Mouse (Mus musculus): Measurements from ENCODE around the gene Hivep3. TPM values are rescaled to one million over a fixed set of nuclear protein-coding genes. Genes with fewer than 3 reads are reported as not detected.

Gene Hivep3
- polyA plus RNA-seq, 1 experiment from 2014 or later: 8.2 TPM

- H3K27ac ChIP-seq (replicated peaks; ENCODE audit: low read depth, low read length): no peak overlapping the region
- DNase-seq (ENCODE audit: low spot score) (peak; percentile 40), ATAC-seq (ENCODE audit: low read depth) (no peak; the same call in 1 of the 2 replicates)
- no peak overlapping the region for H3K9ac ChIP-seq (ENCODE audit: low read depth, low read length)
- H3K4me1 ChIP-seq (ENCODE audit: control insufficient read depth, insufficient read depth, low read length): peaks cover 7% of the 10 kb centered on the region
- no peak overlapping the region for H3K4me2 ChIP-seq (ENCODE audit: low read depth, low read length)
- 34% methylated on average over 5 of the region's 5 CpGs for WGBS
- no peaks in the 10 kb centered on the region for H3K9me3 ChIP-seq (ENCODE audit: control insufficient read depth, low read length)
- H3K4me3 ChIP-seq (ENCODE audit: low read depth, low read length): no peak overlapping the region
- H3K36me3 ChIP-seq (ENCODE audit: control insufficient read depth, insufficient read depth, low read length): no peaks in the 10 kb centered on the region
- no peaks in the 10 kb centered on the region for H3K27me3 ChIP-seq (replicated peaks; ENCODE audit: control insufficient read depth, insufficient read depth, low read length)
Measured at GRCm38 (mm10) chr4:120045131-120045537, 311.6 kb downstream of the Hivep3 start.

GRCm38 (mm10) chr4:120045871-120046270 lies 312.3 kb downstream of the Hivep3 start:
- Histone ChIP-seq H3K36me3 (ENCODE audit: control insufficient read depth, insufficient read depth, low read length) (no peaks in the 10 kb centered on the region), H3K27me3 (replicated peaks; ENCODE audit: control insufficient read depth, insufficient read depth, low read length) (no peaks in the 10 kb centered on the region), H3K9ac (ENCODE audit: low read depth, low read length) (no peak overlapping the region), H3K9me3 (ENCODE audit: control insufficient read depth, low read length) (no peaks in the 10 kb centered on the region), H3K4me2 (ENCODE audit: low read depth, low read length) (no peak overlapping the region), H3K27ac (replicated peaks; ENCODE audit: low read depth, low read length) (no peak overlapping the region), H3K4me1 (ENCODE audit: control insufficient read depth, insufficient read depth, low read length) (peaks cover 7% of the 10 kb centered on the region), H3K4me3 (ENCODE audit: low read depth, low read length) (no peak overlapping the region)
- DNase-seq (ENCODE audit: low spot score): no peak
- ATAC-seq (ENCODE audit: low read depth): no peak
- 82% methylated on average over 7 of the region's 7 CpGs for WGBS

GRCm38 (mm10) chr4:120047060-120047459 lies 313.5 kb downstream of the Hivep3 start:
- Histone ChIP-seq H3K9me3 (ENCODE audit: control insufficient read depth, low read length) (no peaks in the 10 kb centered on the region), H3K4me1 (ENCODE audit: control insufficient read depth, insufficient read depth, low read length) (peaks cover 7% of the 10 kb centered on the region), H3K9ac (ENCODE audit: low read depth, low read length) (no peak overlapping the region), H3K4me2 (ENCODE audit: low read depth, low read length) (no peak overlapping the region), H3K36me3 (ENCODE audit: control insufficient read depth, insufficient read depth, low read length) (no peaks in the 10 kb centered on the region), H3K27me3 (replicated peaks; ENCODE audit: control insufficient read depth, insufficient read depth, low read length) (no peaks in the 10 kb centered on the region), H3K27ac (replicated peaks; ENCODE audit: low read depth, low read length) (no peak overlapping the region), H3K4me3 (ENCODE audit: low read depth, low read length) (no peak overlapping the region)
- no peak for DNase-seq (ENCODE audit: low spot score)
- peak; percentile 31; the same call in 1 of the 2 replicates for ATAC-seq (ENCODE audit: low read depth)
- 25% methylated on average over 4 of the region's 4 CpGs for WGBS

GRCm38 (mm10) chr4:120048274-120048673 lies 314.7 kb downstream of the Hivep3 start:
- Histone ChIP-seq H3K4me3 (ENCODE audit: low read depth, low read length) (no peak overlapping the region), H3K4me1 (ENCODE audit: control insufficient read depth, insufficient read depth, low read length) (peaks cover 7% of the 10 kb centered on the region), H3K9ac (ENCODE audit: low read depth, low read length) (no peak overlapping the region), H3K36me3 (ENCODE audit: control insufficient read depth, insufficient read depth, low read length) (no peaks in the 10 kb centered on the region), H3K27ac (replicated peaks; ENCODE audit: low read depth, low read length) (no peak overlapping the region), H3K9me3 (ENCODE audit: control insufficient read depth, low read length) (no peaks in the 10 kb centered on the region), H3K4me2 (ENCODE audit: low read depth, low read length) (no peak overlapping the region), H3K27me3 (replicated peaks; ENCODE audit: control insufficient read depth, insufficient read depth, low read length) (no peaks in the 10 kb centered on the region)
- no peak for ATAC-seq (ENCODE audit: low read depth)
- WGBS: 67% methylated on average over 4 of the region's 4 CpGs
- DNase-seq (ENCODE audit: low spot score): no peak

GRCm38 (mm10) chr4:120049857-120050256 lies 316.3 kb downstream of the Hivep3 start:
- DNase-seq (ENCODE audit: low spot score) (no peak), ATAC-seq (ENCODE audit: low read depth) (no peak)
- no peaks in the 10 kb centered on the region for H3K36me3 ChIP-seq (ENCODE audit: control insufficient read depth, insufficient read depth, low read length)
- no peak overlapping the region for H3K4me3 ChIP-seq (ENCODE audit: low read depth, low read length)
- no peak overlapping the region for H3K27ac ChIP-seq (replicated peaks; ENCODE audit: low read depth, low read length)
- WGBS: 73% methylated on average over 3 of the region's 3 CpGs
- no peaks in the 10 kb centered on the region for H3K9me3 ChIP-seq (ENCODE audit: control insufficient read depth, low read length)
- H3K4me2 ChIP-seq (ENCODE audit: low read depth, low read length): no peak overlapping the region
- H3K4me1 ChIP-seq (ENCODE audit: control insufficient read depth, insufficient read depth, low read length): peaks cover 6% of the 10 kb centered on the region
- H3K9ac ChIP-seq (ENCODE audit: low read depth, low read length): no peak overlapping the region
- H3K27me3 ChIP-seq (replicated peaks; ENCODE audit: control insufficient read depth, insufficient read depth, low read length): no peaks in the 10 kb centered on the region

- Histone ChIP-seq H3K9ac (ENCODE audit: low read depth, low read length) (no peak overlapping the region), H3K27me3 (replicated peaks; ENCODE audit: control insufficient read depth, insufficient read depth, low read length) (no peaks in the 10 kb centered on the region), H3K4me3 (ENCODE audit: low read depth, low read length) (no peak overlapping the region), H3K4me1 (ENCODE audit: control insufficient read depth, insufficient read depth, low read length) (no peaks in the 10 kb centered on the region), H3K4me2 (ENCODE audit: low read depth, low read length) (no peak overlapping the region), H3K9me3 (ENCODE audit: control insufficient read depth, low read length) (no peaks in the 10 kb centered on the region), H3K27ac (replicated peaks; ENCODE audit: low read depth, low read length) (no peak overlapping the region), H3K36me3 (ENCODE audit: control insufficient read depth, insufficient read depth, low read length) (no peaks in the 10 kb centered on the region)
- no peak for DNase-seq (ENCODE audit: low spot score)
- no peak for ATAC-seq (ENCODE audit: low read depth)
Measured at GRCm38 (mm10) chr4:120052481-120052880, 318.9 kb downstream of the Hivep3 start.

- Histone ChIP-seq H3K9ac (ENCODE audit: low read depth, low read length) (no peak overlapping the region), H3K9me3 (ENCODE audit: control insufficient read depth, low read length) (no peaks in the 10 kb centered on the region), H3K27me3 (replicated peaks; ENCODE audit: control insufficient read depth, insufficient read depth, low read length) (no peaks in the 10 kb centered on the region), H3K27ac (replicated peaks; ENCODE audit: low read depth, low read length) (no peak overlapping the region), H3K4me3 (ENCODE audit: low read depth, low read length) (no peak overlapping the region), H3K4me2 (ENCODE audit: low read depth, low read length) (no peak overlapping the region), H3K4me1 (ENCODE audit: control insufficient read depth, insufficient read depth, low read length) (no peaks in the 10 kb centered on the region), H3K36me3 (ENCODE audit: control insufficient read depth, insufficient read depth, low read length) (no peaks in the 10 kb centered on the region)
- WGBS: 88% methylated on average over 11 of the region's 11 CpGs
- ATAC-seq (ENCODE audit: low read depth): no peak
- no peak for DNase-seq (ENCODE audit: low spot score)
Measured at GRCm38 (mm10) chr4:120053026-120054005, 319.7 kb downstream of the Hivep3 start.

GRCm38 (mm10) chr4:120054145-120054544 lies 320.6 kb downstream of the Hivep3 start:
- no peaks in the 10 kb centered on the region for H3K4me1 ChIP-seq (ENCODE audit: control insufficient read depth, insufficient read depth, low read length)
- DNase-seq (ENCODE audit: low spot score) (no peak), ATAC-seq (ENCODE audit: low read depth) (no peak)
- H3K27me3 ChIP-seq (replicated peaks; ENCODE audit: control insufficient read depth, insufficient read depth, low read length): no peaks in the 10 kb centered on the region
- H3K27ac ChIP-seq (replicated peaks; ENCODE audit: low read depth, low read length): no peak overlapping the region
- H3K9me3 ChIP-seq (ENCODE audit: control insufficient read depth, low read length): no peaks in the 10 kb centered on the region
- no peak overlapping the region for H3K9ac ChIP-seq (ENCODE audit: low read depth, low read length)
- 57% methylated on average over 9 of the region's 9 CpGs for WGBS
- no peak overlapping the region for H3K4me2 ChIP-seq (ENCODE audit: low read depth, low read length)
- no peak overlapping the region for H3K4me3 ChIP-seq (ENCODE audit: low read depth, low read length)
- no peaks in the 10 kb centered on the region for H3K36me3 ChIP-seq (ENCODE audit: control insufficient read depth, insufficient read depth, low read length)

- H3K36me3 ChIP-seq (ENCODE audit: control insufficient read depth, insufficient read depth, low read length): no peaks in the 10 kb centered on the region
- H3K27ac ChIP-seq (replicated peaks; ENCODE audit: low read depth, low read length): no peak overlapping the region
- no peak overlapping the region for H3K4me3 ChIP-seq (ENCODE audit: low read depth, low read length)
- 93% methylated on average over 9 of the region's 9 CpGs for WGBS
- no peaks in the 10 kb centered on the region for H3K9me3 ChIP-seq (ENCODE audit: control insufficient read depth, low read length)
- H3K27me3 ChIP-seq (replicated peaks; ENCODE audit: control insufficient read depth, insufficient read depth, low read length): no peaks in the 10 kb centered on the region
- no peak overlapping the region for H3K9ac ChIP-seq (ENCODE audit: low read depth, low read length)
- ATAC-seq (ENCODE audit: low read depth) (no peak), DNase-seq (ENCODE audit: low spot score) (no peak)
- no peak overlapping the region for H3K4me2 ChIP-seq (ENCODE audit: low read depth, low read length)
- no peaks in the 10 kb centered on the region for H3K4me1 ChIP-seq (ENCODE audit: control insufficient read depth, insufficient read depth, low read length)
Measured at GRCm38 (mm10) chr4:120056451-120056850, 322.9 kb downstream of the Hivep3 start.
